Mouse (Mus musculus): ENCODE measurements at regions not wholly inside any gene's neighbourhood (a gene's known extent, or its start where the extent isn't known, plus 50 kb on each side); places are given as distances from the start of the nearest gene placed in this dataset.

DNA sequence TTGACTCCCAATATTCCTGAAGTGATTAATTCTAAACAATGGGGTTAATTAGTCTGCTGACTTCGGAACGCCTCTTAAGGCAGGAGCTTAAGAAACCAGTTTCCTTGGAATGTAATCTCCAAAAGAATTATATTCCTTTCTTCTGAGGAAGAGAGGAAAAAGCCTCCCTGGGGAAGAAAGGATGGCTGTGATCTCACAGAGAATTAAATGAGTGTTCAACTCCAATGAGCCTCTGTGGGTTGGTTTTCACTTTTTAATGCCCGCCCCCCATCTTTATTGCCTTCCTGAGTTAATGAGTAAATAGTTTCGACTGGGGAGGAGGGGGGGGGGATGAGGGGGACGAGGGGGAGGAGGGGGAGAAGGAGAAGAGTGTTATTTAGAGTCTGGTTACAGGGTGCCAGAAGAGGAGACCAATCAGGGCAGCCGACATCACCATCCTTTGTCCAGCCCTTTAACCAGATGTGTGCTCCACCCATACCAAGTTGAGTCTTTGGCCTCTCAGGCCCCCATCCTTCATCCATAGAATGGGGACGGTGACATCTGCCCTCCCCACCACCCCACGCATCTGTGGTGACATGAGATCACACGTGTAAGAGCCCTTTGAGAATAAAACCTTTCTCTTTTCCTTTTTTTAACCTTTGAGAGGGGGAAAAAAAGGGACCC is 214.8 kb upstream of the Csf3r start:
- no peak for TF ChIP-seq POLR2A (IDR thresholded peaks at IDR 0.05; ENCODE audit: insufficient read length, low read depth)
- no peak for TF ChIP-seq CEBPB (IDR thresholded peaks at IDR 0.05; ENCODE audit: insufficient read depth, poor library complexity, severe bottlenecking)
- no peak for TF ChIP-seq MYOG (IDR thresholded peaks at IDR 0.05; ENCODE audit: control insufficient read depth in 1 of 3, insufficient read depth in 1 of 3, insufficient read length in 2 of 3, low read depth in 2 of 3)
- no peak for TF ChIP-seq SRF (IDR thresholded peaks at IDR 0.05; ENCODE audit: control insufficient read depth, insufficient read length, low read depth)
- no peak for TF ChIP-seq MYOD1 (IDR thresholded peaks at IDR 0.05; ENCODE audit: control insufficient read depth in 1 of 3, insufficient read length in 2 of 3, low read depth in 2 of 3)
- no peak for TF ChIP-seq REST (IDR thresholded peaks at IDR 0.05; ENCODE audit: insufficient read depth, insufficient read length)
- no peak for TF ChIP-seq USF1 (IDR thresholded peaks at IDR 0.05; ENCODE audit: low read depth)
- TF ChIP-seq TCF12 (IDR thresholded peaks at IDR 0.05; ENCODE audit: insufficient read depth, poor library complexity, severe bottlenecking), result no peak
- no peak for TF ChIP-seq MAX (IDR thresholded peaks at IDR 0.05; ENCODE audit: low read depth)
